Mouse (Mus musculus): ENCODE data around the gene Zfp708.

- TF ChIP-seq MYOG (IDR thresholded peaks at IDR 0.05; ENCODE audit: control insufficient read depth in 1 of 3, insufficient read depth in 1 of 3, insufficient read length in 2 of 3, low read depth in 2 of 3) (no peak), TCF3 (IDR thresholded peaks at IDR 0.05; ENCODE audit: insufficient read length, low read depth) (no peak), E2F4 (IDR thresholded peaks at IDR 0.05; ENCODE audit: insufficient read depth) (no peak), POLR2A (IDR thresholded peaks at IDR 0.05; ENCODE audit: insufficient read length, low read depth) (no peak), MAX (IDR thresholded peaks at IDR 0.05; ENCODE audit: low read depth) (no peak), USF1 (IDR thresholded peaks at IDR 0.05; ENCODE audit: low read depth) (no peak), POLR2AphosphoS2 (IDR thresholded peaks at IDR 0.05; ENCODE audit: insufficient read length, low read depth) (no peak)
Measured at GRCm38 (mm10) chr13:67097876-67098275, at the start of gene Zfp708.
